Mouse (Mus musculus): ENCODE results near the gene Sp7.

Gene Sp7

DNA sequence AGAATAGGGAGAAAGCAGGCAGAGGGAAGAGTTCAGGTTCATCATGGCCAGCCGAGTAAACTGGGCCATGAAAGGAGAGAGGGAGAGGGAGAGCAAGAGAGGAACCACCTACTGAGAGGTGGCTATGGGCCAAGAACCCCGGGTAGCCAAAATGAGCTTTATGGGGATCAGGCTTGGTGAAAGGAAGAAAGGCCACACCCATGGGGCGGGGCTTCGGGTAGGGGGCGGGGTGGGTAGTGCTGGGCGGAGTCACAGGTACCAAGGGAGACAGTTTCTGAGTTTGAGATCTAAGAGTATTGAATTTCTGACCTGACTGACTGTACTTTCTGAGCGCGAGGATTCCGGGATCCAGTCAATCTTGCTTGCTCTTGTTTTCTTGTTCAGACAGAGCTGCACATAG lies 19.7 kb upstream of the Sp7 start:
- DNase-seq (ENCODE audit: low spot score), result no peak

DNA sequence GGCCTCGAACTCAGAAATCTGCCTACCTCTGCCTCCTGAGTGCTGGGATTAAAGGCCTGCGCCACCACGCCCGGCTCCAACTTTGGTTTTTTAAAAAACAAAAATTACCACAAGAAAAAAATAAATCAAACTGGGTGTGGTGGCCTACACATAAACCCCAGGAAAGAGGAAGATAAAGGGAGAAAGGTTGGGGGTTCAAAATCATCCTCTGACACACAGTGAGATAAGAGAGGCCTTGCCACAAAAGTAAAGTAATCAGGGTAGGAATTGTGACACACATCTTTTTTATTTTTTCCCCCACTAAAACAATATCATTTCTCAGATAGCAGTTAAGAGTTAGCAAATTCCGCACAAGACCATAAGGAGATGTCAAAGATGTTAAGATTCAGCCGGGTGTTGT lies 16.7 kb upstream of the Sp7 start:
- DNase-seq (ENCODE audit: low spot score), result no peak

DNA sequence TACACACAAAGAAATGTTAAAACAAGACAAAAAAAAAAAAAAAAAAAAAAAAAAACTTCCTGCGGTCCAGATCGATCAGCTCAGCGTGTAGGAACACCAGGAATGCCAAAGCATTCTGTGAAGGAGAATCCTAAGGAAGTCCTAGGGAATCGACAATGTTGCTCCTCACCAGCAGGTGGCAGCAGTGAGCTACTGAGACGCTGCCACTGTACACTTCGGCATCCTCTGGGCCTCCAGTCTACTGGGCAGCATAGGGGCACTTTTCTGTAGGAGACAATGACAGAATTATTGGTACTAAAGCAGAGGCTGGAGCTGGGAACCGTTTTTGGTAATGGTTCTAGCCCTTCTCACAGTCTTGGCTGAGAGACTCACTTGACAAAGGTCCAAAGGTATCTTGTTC lies 14.6 kb upstream of the Sp7 start:
- peak; percentile 65 for DNase-seq (ENCODE audit: low spot score)

DNA sequence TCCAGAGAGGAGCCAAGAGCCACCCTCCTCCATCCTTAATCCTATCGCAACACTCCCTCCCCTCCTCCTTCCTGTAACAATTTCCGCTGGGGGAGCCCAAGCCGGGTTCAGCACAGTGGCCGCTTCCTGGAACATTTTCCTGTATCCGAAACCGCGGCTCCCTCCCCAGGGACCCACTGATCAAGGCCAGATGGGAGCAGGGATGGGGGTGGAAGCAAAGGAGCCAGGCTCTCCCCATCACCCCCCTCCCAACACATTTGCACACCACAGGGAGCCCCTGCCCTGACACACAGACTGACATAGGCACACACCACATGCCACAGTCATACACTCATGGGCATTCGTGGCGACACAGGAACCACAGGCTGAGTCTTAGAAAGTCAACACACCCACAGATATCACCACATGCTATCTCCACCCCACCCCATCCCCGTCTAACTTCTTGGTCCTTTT lies 10.9 kb upstream of the Sp7 start:
- DNase-seq (ENCODE audit: low spot score), result no peak

DNA sequence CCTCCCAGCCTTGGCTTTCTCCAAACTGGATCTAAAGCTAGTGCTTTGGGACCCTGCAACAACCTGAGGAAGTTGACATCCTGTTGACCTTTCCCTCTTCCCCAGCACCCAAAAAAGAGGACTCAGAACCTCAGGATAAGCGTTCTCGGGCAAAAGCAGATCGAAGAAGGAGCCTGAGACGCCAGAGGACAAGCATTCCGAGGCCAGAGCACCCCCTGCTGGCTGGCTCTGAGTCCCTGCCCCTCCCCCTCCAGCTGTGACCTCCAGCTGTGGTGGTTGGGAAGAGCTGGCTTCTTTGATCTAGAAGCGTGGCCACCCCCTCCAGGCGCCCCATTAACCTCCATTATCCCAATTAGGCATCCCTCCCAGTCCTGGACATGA lies 10.2 kb upstream of the Sp7 start:
- peak; percentile 53 for DNase-seq (ENCODE audit: low spot score)

DNA sequence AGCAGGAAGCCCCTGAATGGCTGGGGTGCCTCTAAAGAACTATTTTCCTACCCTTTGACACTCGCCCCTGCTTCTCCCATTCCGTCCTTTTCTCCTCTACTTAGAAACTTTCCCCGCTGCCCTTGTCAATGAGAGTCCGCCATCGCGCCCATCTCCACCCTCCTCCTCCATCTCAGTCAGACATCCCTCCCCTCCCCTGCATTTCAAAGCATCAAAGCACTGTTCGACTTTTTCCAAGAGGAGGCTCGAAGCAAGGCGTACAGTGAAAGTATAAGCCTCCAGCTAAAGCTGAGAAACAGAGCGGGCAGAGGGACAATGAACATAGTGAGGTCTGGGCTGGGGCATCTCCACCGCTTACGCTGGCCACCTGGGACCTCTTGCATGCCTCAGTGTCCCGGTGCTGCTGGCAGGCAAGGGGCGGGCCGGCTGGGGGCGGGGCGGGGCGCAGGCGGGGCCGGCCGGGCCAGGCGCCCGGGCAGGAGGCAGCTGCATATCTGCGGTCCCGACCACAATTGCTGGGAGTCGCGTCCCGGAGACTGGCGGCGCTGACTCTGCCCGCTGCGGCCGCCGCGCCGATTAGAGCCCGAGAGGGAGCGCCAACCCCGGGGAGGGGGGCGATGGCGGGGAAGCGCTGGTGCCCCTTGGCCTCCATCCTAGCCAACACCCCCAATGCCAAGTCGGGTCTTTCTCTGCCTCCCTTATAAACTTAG lies 9.6 kb upstream of the Sp7 start:
- DNase-seq (ENCODE audit: low spot score), result no peak

DNA sequence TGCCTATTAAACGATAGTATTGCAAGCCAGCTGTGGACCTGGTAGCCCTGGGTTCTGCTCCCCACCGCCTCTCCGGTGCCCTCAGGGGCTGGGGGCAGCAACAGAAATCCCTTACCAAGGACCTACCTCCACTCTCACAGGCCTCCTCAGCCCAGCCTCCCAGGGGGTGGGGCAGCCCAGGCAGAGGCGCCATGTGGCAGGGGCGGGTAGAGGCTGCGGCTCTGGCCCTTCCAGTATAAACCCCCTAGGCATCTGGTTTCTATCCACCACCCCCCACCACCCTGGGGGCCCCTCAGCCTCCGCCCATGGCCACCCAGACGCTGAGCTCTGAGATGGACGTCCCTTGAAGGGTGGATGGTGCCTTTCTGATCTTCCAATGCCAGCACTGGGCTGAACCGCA lies 3.7 kb upstream of the Sp7 start:
- DNase-seq (ENCODE audit: low spot score), result no peak

DNA sequence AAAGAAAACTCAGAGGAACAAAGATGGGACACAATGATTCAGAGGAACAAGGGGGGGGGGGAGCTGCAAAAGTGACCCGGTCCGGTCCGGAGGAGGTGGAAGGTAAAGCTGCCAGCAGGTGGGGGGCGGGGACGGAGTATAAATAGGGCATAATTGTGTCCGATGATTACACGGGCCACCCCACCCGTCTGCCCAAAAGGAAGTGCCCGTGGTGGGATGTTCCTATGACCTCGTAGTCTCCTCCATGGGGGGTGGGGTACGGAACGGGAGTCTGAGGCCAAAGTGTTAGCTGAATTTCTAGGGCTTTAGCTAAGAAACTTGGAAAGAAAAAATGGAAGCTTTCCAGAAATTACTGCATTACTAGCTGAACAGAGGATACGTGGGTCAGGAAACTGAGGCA lies 3.0 kb upstream of the Sp7 start:
- DNase-seq (ENCODE audit: low spot score), result no peak

DNA sequence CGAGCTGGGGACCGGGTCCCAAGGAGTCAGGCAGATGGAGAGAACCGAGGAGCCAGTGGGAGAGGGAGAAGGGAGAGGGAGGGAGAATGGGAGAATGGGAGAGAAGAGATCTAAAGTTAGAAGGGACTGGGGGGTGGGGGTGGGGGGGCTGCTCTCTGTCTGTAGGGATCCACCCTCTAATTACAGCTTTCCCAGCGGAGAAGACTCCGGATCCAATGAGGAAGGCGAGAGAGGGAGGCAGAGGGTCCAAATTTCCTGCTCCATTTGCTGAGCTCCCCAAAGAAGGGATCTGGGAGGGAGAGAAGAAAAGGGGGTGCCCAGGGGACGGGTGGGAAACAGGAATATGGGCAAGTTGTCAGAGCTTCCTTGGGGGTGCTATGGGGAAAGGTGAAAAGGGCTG lies 744 bp downstream of the Sp7 start:
- DNase-seq (ENCODE audit: low spot score), result no peak

DNA sequence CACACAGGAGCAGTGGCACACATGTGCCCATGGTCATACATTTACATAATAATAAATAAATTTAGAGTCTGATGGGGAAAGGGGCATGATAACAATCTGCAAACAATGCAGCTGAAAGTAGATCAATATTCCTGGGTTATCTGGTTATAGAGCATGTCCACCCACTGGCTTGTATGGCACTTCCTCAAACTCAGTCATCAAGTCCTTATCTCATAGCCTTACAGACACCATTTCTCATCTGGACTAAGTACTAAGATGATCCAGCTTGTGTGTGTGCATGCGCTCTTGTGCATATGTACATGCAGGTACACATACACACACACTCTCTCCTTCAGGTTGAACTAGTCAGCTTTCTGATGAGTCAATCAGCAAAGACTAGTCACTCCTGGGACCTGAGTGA lies 2.3 kb downstream of the Sp7 start:
- DNase-seq (ENCODE audit: low spot score), result no peak

DNA sequence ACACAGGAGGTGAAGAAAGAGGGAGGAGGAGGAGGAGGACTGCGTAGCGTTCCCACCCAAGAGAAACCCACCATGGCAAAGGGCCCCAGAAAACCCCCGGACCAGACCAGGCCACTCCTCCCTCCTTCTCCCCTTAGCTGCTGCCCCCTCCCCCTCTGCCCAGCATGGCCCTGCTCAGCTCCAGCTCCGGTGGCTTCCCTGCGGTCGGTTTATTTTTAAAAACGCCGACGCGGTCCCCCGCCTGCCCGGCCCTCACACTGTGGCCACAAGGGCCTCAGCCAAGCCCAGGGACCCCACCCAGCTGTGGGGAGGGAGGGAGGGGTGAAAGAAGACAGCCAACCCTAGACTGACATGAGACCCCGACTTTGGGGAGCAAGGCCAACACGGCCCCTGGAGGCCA lies 4.3 kb downstream of the Sp7 start:
- DNase-seq (ENCODE audit: low spot score), result no peak

DNA sequence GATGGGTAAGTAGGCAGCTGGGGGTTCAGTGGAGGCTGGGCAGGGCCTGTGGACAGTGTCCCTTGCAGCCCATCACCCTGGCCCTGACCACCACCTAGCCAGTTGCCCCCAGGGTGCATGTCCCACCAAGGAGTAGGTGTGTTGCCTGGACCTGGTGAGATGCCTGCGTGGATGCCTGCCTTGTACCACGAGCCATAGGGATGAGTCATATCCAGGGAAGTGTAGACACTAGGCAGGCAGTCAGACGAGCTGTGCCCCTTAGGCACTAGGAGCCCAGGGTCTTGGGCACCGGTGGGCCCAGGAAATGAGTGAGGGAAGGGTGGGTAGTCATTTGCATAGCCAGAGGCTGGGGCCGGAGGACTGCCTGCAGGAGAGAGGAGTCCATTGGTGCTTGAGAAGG lies 8.1 kb downstream of the Sp7 start:
- DNase-seq (ENCODE audit: low spot score), result no peak

DNA sequence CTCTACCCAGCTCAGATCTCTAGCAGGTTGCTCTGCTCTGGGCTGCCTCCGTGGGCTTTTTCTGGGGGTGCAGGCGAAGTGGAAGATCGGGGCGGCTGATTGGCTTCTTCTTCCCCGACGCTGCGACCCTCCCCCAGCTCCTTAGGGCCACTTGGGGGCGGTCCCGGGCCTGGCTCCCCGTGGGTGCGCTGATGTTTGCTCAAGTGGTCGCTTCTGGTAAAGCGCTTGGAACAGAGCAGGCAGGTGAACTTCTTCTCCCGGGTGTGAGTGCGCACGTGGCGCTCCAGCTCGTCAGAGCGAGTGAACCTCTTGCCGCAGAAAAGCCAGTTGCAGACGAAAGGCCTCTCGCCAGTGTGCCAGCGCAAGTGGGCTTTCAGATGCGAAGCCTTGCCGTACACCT lies 8.9 kb downstream of the Sp7 start:
- no peak for DNase-seq (ENCODE audit: low spot score)

DNA sequence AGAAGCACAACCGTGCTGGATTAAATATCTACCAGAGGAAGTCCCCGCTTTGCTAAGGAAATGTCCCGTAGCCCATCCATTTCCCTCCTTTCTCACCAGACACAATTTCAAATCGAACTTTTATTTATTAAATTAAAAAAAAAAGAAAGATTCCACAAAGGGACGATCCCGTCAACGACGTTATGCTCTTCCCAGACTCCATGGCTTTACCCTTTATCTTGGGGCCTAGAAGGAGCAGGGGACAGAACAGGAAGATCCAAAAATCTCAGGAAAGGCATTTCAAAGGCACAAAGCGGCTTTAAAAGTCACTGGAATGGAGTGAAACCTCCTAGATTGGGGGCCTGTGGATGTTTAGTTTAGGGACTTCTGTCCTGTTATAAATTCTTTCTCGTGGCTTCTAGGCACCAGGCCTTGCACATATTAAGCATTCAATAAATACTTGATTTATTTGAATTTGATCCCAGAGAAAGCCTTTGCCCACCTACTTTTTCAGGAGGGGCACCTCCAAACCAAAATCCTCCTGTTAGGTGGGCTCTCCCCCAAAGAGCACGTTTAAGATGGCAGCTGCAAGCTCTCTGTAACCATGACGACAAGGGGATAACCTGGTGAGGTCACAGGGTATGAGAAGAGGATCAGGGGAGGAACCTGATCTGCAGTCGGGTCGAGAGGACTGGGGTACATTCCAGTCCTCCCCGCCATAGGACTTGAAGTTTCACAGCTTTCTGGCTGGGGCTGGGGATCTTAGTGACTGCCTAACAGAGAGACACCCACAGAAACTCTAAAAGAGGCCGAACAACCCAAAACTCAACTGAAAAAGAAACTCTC lies 10.3 kb downstream of the Sp7 start:
- no peak for DNase-seq (ENCODE audit: low spot score)

DNA sequence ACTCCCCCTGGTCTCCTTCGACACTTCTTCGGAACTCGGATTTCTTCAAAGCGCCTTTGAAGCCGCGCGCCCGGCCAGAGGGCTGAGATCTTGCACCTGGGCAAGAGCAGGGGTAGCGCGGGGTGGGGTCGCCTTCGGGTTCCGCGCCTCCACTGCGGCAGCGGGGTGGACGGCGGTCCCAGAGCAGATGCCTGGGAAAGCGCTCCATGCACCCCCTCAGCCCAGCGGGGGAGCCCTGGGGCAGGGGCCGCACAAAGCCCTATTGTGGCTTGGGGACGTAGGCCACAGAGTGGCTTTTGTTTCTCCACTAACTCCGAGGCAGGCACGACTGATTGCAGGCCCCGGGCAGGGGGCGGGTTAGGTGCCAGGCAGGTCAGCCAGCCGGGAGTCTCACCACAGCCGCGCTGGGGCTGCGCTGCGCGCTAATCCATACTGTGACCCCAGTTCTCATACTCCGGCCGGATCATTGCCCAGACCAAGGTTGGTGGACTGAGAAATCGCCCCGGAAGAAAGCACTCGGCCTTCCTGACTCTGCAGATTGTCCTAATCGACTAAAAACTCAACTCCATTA lies 11.0 kb downstream of the Sp7 start:
- DNase-seq (ENCODE audit: low spot score), result no peak

DNA sequence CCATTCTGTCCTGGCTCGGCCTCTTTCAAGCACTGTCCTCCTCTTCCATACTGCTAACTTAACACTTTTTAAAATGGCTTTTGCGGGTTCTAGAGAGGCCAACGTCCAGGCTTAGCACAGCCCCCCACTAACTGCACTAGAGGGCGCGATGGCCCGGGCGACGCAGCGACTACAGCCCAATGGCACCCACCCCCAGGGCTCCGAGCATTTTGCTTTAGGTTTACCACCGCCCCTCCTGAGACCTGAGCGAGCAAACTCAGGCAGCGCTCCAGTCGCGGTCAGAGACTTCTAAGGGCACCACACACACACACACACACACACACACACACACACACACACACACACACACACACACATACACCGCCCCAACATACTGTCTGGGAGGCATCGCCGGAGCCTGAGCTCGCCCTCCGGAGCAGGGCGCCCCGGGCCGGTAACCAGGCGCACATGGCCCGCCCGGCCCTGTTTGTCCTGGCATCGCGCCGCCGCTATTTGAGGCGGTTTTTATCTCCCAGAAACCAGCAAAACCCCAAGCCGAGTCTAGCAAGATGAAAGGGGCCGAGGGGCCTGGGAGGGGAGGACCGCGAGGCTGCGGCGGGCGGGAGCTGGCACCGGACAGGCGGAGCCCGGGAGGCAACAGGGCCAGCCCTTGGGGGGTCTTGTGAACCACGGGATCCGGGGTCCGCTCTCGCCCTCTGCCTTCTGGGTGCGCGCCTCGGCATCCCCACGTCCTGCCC lies 11.7 kb downstream of the Sp7 start:
- DNase-seq (ENCODE audit: low spot score), result no peak

DNA sequence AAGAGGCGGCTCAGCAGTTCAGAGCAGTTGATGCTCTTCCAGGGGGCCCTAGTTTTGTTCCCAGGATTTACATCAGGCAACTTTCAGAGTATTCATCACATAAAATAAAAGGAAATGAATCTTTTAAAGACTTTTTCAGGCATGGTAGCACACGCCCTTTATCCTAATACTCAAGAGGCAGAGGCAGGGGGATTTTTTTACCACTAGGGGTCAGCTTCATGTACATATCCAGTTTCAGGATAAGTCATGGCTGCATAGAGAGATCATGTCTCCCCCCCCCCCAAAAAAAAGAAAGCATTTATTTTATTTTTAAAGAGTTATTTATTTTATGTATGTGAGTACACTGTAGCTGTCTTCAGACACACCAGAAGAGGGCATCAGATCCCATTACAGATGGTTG lies 13.0 kb downstream of the Sp7 start:
- no peak for DNase-seq (ENCODE audit: low spot score)

DNA sequence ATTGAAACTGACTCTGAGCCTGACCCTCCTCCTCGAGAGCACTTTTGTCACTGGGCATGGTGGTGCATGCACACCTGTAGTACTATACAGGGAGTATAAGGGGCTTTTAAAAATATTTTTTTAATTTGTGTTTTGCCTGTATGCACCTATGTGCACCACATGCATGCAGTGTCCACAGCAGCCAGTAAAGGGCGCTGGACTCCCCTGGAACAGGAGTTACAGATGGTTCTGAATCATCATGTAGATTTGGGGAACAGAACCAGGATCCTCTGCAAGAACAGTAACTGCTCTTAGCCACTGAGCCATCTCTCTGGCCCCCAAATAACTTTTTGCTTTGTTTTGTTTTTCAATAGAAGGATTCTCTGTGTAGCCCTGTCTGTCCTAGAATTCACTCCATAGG lies 14.8 kb downstream of the Sp7 start:
- no peak for DNase-seq (ENCODE audit: low spot score)

DNA sequence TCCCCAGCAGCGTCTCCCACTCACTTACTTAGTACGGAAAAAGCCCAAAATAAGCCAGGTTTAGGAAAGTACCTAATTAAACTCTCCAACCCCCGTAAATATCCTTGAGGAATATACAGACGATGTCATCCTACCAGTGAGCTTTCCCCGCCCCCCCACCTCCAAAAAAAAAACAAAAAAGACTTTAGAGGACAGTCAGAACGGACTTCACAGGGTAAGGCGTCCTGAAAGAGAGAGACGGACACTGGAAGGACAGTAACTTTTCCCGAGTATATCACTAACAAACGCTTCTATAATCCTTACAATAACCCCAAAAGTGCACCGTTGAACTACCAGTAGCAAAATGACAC lies 16.1 kb downstream of the Sp7 start:
- no peak for DNase-seq (ENCODE audit: low spot score)

DNA sequence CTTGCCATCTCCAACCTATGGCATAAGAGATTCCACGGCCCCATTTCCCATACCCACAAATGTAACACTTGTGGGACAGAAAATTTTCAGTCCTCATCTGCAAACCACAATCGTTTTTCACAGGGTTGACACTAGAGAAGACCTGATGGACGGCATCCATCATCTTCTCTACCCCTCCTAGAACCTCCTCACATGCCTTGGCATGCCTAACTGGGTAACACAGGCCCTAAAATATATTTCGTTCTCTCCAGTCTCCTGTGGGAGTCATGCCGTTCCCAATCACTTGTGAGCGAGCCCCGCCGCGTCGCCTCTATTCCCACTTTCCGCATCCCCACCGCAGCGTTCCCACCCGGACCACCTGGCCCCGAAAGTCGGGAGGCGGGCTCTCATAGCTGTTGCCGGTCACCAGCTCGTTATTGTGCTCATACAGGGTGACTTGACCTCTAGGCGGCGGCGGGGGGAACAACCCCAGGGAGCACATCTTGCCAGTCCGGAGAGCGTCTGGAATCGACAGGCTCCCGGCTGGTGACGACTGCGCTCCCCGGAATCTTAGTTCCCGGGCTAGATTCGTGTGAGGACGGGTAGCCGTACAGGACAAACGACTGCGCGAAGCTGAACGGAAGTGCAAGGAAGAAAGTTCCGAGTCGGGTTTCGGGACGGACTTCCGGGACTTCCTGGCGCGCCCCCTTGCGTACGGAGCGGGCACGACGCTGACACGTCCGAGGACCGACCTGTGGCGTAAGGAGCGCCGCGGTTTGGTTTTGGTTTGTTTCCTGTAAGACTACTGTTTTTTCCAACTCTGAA lies 16.6 kb downstream of the Sp7 start, which contains the start of gene Aaas:
Gene Aaas (minus strand): TSS at position 634 of the 804 bp plus-strand sequence.
- DNase-seq (ENCODE audit: low spot score), result peak; percentile 88

DNA sequence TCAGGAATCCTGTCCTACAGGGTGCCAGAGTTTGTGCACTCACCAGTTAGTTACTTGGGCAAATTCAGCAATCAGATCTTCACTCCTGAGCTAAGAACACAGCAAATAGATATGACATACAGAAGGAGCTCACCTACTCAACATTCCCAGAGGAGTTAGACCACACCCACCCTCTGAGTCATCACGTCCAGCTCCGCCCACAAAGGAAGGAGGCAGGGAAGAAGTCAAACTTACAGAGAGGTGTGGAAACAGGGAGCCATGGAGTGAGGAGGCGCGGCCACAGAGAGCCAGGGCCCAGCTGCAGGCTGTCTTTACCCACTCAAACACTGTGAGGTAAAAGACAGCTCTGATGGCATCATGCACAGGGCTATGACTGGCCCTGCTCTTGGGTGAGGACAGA lies 20.5 kb downstream of the Sp7 start:
- no peak for DNase-seq (ENCODE audit: low spot score)

DNA sequence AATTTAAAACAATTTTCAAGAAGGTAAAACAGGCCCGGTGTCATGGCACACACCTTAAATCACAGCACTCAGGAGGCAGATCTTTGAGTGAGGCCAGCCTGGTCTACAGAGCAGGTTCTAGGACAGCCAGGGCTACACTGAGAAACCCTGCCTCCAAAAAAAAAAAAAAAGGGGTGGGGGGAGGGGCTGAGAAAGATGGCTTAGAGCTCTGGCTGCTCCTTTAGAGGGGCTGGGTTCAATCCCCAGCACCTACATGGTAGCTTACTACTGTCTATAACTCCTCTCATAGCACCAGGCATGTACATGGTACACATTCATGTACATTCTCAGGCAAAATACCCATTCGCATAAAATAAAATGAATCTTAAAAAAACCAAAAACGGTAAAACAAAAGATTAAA lies 22.5 kb downstream of the Sp7 start:
- DNase-seq (ENCODE audit: low spot score), result no peak
